Mouse (Mus musculus) frontal cortex, postnatal 14 days (tissue): ENCODE measurements around the gene Bpi.

Experiments used
- DNase-seq, 2 experiments: peaks; one replicate each; pipeline ENCODE4 v3.0.0; 2022; ENCODE audit warnings: low spot score in 2 of 2

Bpi gene

DNA sequence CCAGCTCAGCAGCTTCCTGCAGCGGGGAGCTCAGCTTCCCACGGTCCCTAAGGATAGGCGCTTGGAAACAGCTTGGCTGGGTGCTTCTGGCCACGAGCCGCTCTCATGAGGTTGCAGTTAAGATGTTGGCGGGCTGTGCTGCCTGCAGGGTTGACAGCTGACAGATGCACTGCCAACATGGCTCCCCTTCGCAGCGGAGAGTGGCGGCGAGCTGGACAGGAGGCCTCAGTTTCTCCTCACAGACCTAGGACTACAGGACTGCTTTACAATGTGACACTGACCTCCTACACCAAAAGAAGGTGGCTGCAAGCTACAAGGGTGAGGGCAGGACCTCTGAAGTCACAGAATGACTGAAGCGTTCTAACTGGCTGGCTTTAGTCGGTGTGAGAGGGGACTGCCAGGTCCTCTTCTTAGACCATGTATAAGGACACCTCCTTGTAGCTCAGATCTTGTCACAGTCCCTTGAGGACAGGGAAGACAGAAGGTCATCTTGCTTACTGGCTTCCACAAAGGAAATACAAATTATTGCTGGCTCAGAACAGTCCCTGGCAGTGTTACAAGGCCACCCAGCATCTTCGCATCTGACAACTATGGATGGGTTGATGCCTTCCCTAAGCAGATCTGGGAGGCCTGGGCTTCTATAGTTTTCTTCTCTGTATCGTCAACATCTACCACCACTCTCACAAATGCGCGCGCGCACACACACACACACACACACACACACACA, 15.6 kb upstream of the Bpi start:
- DNase-seq = peak in 1 of 2 experiments; percentile 25

DNA sequence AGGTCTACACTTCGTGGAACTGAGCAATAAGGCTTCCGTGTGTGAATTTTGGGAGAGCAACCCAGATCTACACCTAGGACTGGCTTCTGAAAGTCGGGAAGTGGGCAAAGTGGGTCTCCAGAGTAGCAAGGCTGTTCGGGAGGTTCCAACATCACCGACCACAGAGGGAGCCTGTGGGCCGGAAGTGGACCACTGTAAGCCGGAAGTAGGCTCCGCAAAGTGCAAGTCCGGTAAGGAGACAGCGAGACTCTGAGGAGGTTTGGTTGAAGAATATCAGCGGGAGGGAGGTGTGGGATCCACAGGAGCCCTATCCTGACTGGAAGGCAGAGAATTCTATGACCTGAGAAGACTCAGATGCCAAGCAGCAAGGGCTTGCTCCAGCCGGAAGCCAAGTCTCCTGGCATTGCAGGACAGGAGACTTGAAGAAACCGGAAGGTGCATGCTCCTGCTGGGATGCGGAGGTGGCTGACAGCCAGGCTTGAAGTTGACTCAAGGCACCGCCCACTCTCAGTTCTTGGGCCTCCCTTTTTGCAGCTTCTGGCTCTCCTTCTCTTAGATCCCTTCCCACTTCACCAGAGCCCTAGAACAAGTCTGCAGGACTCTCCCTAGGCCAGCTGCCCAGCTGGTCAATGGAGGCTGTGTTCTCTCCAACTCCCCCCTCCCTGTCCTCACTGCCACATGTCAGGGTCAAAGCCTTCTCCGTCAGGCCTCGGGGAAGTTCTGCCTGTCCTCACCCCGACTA, 14.6 kb upstream of the Bpi start:
- DNase-seq = peak in 1 of 2 experiments; percentile 25

DNA sequence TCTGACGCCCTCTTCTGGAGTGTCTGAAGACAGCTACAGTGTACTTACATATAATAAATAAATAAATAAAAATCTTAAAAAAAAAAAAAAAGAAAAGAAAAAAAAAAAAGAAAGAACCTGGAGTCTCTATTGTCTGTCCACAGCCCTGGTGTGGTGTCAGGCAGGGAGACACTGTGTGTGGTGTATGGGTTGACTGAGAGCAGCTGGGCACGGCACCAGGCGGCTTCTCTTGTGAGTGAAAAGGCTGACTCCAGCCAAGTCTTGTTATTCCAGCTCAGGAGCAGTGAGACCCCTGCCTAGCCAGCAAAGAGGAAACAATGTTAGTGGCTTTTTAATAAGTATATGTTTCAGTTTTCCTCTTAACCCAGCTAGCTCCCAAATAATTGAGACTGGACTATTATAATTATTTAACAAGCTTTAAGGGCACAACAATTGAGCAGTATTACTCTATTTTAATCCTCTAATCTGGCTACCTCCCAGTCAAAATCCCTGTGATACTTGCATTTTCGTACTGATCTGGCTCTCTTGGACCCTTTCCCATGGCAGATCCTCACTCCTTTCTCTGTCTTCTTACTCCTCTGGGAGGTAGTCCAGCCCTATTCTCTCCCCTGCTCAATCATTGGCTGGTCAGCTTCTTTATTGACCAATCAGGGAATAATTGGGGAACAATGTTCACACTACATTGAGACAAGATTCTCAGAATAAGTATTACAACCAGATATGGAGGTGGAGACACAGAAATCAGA, 12.6 kb upstream of the Bpi start:
- no peak for DNase-seq

- no peak for DNase-seq
Observed at GRCm38 (mm10) chr2:158247852-158248251, 10.0 kb upstream of the Bpi start.

DNA sequence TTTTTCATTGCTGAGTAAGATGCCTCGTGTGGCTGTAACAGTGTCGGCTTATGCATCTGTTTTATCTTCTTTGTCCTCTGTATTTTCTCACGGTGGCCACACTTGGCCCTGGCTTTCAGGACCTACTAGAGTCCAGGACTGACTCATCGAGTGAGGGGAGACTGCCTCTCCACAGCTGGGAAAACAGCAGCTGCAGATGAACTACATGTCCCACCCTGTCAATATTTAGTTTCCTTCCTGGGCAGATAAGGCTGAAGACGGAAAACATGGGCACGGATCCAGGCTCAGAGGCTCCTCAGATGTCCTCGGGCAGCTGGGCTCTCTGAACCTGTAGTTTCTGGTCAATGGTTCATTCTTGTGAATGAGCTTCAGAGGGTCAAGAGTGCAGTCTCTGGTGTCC, 9.6 kb upstream of the Bpi start:
- DNase-seq = no peak

GRCm38 (mm10) chr2:158250558-158250957, 7.3 kb upstream of the Bpi start:
- no peak for DNase-seq

GRCm38 (mm10) chr2:158253806-158254205, 4.1 kb upstream of the Bpi start:
- DNase-seq = no peak

DNA sequence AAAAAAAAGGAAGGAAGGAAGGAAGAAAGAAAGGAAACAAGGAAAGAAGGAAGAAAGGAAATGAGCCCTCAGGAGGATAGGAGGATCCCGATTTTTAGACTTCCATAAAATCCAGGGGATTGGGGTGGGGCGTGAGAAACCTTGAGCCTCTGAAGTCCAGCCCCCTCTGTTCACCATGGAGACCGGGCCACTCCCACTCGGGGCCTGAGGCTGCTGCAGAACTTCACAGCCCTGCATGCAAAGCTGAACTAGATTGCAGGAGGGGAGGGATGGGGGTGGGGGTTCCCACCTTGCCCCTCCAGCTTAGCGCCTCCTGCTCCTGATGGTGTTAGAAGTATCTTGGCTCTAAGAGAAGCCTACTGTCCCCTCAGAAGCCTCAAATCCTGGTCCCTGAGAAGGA, 1.0 kb upstream of the Bpi start:
- no peak for DNase-seq

- DNase-seq = peak; percentile 20 to 42
Observed at GRCm38 (mm10) chr2:158258781-158259180, 887 bp downstream of the Bpi start.

DNA sequence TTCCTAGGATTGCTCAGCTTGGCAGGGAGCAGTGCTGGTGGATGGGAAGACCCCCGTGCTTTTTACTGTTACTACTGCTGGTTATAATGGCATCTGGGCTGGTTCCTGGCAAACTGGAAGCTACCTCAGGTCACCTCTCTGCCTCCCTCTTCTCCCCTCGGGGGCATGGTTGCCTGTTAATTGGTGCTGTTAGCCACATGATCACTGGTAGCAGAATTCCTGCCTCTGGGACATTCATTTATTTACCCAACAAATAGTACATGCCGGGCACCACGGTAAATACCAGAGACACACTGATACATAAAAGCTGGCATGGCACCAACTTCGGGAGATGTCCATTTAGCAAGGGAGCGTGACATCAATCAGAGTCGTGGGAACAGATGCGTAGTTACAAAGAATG, 1.6 kb downstream of the Bpi start:
- no peak for DNase-seq

DNA sequence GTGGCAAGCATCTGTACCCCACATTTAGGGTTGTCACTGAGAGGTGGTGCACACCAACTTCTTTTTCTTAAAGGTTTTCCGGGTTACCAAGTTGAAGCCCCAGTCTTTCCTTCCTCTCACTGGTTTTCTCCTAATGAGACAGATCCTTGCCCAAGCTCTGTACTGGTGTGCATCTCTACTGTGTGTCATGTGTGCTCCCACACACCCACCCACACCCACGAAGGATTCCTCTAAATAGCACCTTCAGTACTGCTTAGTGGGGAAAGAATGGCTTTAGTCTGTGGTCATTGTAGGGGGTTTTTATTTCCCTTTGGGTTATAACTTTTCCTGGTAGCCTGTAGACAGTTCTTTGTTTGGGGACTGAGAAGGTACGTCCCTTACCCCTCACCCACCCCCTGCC, 7.0 kb downstream of the Bpi start:
- DNase-seq = no peak

DNA sequence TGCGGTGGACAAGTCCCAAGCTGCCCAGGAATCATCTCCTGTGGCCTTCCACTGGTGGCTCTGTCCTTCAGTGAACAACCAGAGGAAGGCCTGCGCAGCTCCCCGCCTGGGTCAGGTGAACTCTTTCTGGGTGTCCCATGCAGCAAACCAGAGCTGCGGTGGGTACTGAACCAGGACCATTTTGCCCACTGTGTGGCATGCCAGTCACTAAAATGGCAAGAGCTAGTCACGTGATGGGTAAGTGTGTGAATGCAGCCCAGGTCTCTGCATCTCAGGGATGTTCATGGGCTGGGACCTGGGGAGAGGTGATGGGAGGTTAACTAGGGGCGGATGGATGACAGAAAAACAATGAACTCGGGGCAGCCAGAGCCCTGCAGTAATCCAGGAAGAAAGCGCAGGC, 12.1 kb downstream of the Bpi start:
- DNase-seq = no peak

DNA sequence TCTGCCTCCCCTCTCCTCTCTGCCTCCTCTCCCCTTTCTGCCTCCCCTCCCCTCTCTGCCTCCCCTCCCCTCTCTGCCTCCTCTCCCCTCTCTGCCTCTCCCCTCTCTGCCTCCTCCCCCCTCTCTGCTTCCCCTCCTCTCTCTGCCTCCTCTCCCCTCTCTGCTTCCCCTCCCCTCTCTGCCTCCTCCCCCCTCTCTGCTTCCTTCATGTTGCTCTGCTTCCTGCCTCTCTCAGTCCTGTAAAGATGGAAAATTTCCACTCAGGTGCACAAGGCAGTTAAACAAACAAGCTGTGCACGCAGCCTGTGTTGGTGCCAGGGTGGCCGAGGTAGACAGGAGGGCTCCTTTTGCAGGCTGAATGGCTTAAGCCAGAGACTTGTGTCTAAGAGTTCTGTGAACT, 15.8 kb downstream of the Bpi start:
- no peak for DNase-seq

DNA sequence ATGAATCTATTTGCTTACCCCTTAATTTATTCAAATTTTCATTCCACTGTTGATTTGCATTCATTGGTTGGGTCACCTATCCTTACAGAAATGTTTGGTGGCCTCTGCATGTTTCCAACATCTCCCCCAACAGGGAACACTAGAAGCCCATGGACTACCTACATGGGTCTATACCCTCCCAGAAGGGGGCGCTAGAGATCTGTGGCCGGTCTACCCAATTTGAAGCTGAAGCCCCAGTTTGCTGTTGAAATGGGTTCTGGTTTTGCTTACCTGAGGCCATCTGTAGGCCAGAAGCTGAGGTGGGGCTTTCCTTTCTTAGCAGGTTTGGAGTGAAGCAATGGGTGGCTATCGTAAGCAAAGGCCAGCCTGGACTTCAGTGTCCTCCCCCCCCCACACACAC, 17.5 kb downstream of the Bpi start:
- no peak for DNase-seq

- no peak for DNase-seq
Observed at GRCm38 (mm10) chr2:158275811-158276210, 17.9 kb downstream of the Bpi start.

DNA sequence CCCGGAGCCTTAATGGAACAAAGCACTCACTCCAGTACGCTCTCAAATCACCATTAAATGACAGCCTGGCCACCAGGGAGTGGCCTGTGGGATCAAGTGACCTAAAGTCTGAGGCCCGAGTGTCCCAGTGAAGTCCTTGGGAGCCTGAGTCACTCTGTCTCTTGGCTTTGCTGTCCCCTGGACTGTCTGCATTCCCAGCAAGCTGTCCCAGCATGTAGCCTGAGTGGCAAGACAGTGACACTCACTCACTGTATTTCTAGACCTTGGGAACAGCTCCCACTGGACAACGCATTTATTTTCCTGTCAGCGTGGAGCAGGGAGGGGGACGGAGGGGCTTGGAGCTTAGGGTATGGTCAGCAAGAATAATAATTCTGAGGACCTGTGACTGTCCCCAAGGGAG, 18.6 kb downstream of the Bpi start:
- DNase-seq = no peak

GRCm38 (mm10) chr2:158276878-158277277, 19.0 kb downstream of the Bpi start:
- no peak for DNase-seq

DNA sequence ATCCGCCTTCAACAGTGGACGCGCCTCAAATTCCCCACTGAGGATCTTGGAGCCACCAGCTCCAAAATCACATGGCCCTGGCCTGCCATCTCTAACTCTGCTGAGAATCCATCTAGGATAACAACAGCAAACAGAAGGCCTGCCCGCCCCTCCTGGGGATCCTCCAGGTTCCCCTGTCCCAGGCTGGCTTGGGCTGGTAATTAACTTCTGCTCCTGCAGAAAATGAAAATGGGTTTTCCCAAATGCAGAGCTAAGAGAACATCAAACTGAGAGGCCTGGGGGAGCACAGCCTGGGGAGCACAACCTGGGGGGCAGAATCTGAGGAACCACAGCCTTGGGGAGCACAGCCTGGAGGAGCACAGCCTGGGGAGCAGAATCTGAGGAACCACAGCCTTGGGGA, 21.8 kb downstream of the Bpi start:
- DNase-seq = no peak

DNA sequence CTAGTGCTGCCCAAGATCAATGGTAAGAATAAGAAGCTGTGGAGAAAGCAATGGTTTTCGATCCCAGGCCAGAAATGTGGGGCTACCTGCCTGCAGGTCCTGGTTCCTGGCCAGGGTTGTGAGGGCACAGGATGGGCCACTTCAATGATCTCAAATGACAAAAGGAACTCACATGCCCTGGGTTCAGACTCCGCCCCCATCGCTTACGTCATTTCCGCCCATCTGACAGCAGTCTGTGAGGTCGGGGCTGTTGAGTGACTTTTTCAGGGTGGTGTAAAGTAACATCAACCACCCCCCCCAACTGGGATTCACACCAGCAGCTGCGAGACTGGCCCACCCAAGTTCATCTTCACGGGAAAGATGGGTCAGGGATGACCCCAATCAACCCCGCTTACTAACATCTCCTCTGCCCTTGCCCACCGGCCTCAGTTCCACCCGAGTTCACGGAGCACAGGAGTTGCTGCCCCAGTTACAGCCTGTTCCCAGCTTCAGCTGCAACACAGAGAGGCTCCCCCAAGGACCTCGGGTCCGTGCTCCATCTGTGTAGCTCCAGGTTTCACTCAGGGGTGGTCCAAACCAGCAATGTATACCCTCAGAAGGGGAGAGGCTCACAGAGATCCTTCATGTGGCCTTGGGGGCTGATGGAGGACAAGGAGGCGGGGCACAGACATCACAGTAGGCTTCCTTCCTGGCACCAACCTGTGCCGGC, 23.8 kb downstream of the Bpi start:
- no peak for DNase-seq

- no peak for DNase-seq
Observed at GRCm38 (mm10) chr2:158283136-158283535, 25.2 kb downstream of the Bpi start.

- DNase-seq = no peak
Observed at GRCm38 (mm10) chr2:158283771-158284170, 25.9 kb downstream of the Bpi start.

DNA sequence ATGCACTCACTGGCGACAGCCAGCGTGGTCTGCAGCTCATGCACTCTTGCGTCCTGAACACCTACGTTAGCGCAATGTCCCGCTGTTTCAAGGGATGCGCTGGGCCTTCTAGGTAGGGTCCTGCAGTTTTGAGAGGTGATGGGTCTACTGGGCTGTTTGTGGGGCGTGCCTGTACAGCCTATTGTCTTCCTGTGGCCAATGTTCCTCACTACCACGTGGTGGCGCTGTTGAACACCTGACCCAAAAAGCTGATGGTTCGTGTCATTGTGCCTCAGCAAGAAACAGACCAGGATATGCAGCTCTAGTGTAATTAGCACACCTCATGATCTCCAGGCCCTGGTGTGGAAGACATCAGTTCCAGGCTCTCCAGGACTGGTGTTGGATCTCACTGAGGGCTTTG, 26.7 kb downstream of the Bpi start:
- DNase-seq = peak in 1 of 2 experiments; percentile 29
